Mouse (Mus musculus): ENCODE results near the gene Glg1. TPM values are rescaled to one million over a fixed set of nuclear protein-coding genes. Genes with fewer than 3 reads are reported as not detected.

Glg1 gene
- total RNA-seq, 4 experiments from 2014 or later = 133 to 146 (median 138) TPM

DNA sequence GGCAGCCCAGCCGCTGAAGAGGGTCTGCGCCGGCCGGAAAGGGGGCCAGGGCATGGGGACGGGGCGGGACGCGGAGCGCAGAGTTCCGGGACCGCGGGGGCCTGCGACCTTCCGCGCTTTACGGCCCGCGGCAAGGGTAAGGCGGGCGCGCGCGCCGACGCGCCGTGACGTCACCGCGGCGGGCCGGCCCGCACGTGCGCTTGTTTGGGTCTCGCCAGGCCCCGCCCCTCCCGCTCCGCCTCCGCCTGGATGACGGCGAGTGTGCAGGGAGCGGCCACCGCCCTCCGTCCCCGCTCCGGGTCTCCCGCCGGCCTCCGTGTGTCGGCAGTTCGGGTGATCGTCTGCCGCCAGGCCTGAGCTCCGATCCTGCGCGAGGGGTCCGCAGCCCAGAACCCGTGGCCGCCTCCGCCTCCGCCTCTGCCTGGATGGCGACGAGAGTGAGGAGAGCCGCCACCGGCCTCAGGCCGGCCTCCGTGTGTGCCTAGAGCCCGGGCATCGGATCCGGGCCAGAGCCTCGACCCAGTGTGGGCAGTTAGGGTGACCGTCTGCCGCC is 113.5 kb downstream of the Glg1 start:
- peak; percentile 83 to 84 for DNase-seq (ENCODE audit: low spot score in 2 of 2)

DNA sequence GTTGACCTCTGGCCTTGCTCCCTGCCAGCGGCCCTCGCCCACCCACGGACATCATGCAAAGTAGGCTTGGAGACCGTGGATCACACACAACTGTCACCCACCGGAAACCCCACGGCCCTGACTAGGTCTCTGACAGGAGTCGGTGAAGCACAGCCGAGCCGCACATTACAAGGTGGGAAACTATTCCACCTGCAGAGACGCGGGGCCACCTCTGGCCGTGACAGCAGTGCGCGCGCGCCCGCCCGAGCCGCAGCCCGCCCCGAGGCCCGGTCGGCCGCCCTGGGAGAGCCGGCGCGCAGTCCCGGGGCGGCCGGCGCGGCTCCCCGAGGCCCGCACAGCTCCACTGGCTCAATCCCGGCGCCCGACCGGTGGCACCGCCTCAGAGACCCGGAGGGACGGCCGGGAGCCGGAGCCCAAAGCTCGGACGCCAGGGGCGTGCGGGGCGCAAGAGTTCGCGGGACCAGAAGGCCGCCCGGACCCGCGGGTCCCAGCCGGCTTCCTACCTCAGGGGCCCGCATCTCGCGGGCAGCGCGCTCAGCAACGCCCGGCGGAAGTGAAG is 114.0 kb downstream of the Glg1 start:
- peak in 1 of 2 experiments; percentile 15 for DNase-seq (ENCODE audit: low spot score in 2 of 2)

DNA sequence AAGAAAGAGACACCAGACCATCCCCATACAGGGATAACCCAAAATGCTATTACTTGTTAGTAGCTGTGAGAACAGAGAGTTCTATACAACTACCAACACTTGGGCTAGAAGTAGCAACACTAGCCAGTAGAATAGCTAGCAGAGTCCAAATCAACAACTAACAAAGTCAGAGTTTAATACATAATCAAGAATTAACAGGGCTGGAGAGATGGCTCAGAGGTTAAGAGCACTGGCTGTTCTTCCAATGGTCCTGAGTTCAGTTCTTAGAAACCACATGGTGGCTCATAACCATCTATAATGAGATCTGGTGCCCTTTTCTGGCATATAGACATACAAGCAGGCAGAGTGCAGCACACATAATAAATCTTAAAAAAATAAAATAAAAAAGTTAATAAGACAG is 116.5 kb downstream of the Glg1 start:
- no peak for DNase-seq (ENCODE audit: low spot score in 2 of 2)

DNA sequence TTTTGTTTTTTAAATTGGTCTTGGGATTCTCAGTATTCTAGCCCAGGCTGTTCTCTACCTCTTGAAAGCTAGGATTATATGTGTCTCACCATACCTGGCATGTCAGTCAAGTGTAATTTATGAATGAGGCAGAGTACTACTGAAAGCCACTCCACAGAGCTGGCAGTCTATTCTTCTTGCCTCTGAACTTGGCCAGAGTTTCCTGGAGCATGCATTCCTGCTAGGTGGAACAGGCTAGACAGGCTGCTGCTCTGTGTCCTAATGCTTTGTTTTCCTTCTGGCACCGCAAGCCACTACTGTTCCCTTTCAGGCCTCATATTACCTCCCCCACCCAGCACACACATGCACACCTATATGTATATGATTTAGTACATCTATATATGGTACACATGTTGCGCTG is 128.3 kb downstream of the Glg1 start:
- no peak for DNase-seq (ENCODE audit: low spot score in 2 of 2)

DNA sequence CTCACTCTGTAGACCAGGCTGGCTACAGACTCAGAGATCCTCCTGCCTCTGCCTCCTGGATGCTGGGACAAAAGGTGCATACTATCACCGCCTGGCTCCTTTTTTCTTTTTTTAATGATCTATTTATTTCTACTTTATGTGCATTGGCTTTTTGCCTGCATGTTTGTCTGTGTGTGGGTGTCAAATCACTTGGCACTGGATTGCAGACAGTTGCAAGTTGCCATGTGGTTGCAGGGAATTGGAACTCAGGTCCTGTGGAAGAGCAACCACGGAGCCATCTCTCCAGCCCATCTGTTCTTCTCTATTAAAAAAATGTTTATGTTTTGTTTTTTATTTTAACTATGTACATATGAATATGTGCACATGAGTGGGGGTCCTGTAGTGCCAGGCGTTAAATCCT is 139.5 kb downstream of the Glg1 start:
- DNase-seq (ENCODE audit: low spot score in 2 of 2) = peak; percentile 48 to 55

DNA sequence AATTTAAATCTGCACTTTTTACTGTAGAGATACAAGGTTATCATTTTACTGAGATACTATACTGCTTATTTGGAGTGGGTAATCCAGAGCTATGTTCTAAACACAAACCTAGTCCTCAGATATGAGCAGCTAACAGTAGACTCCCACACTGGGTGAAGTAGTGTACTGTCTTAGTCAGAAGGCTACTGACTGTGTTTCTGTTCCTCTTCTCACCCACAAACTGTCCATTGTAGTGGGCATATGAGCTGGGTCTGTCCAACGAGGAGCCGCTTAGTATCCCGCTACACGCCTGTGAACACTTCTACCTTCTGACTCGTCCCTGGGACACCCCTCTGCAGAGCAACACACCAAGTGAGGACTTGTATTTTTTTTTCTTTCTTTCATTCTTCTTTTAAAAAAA is 144.1 kb downstream of the Glg1 start:
- DNase-seq (ENCODE audit: low spot score in 2 of 2) = no peak

Small RNAs within 50 kb of the gene (microRNA-seq; reads per million reads assigned to microRNA genes)
- gene Gm23193 = 0 reads per million in 2 experiments

Other genes with a start within 250 kb of the Glg1 start
- 10 to 100 TPM; 15.9 to 20.4 (median 16.6) TPM for gene Ddx19b, start 227.5 kb downstream of the Glg1 start, total RNA-seq (2022)
- gene Aars, start 226.1 kb downstream of the Glg1 start, total RNA-seq (2022) = 10 to 100 TPM; 78.6 to 89.6 (median 84.8) TPM
- not detected for gene Exosc6, start 202.9 kb downstream of the Glg1 start, total RNA-seq (2022)
- gene Clec18a, start 166.8 kb downstream of the Glg1 start, total RNA-seq (2022) = 1 to 10 TPM; 1.2 to 2.4 (median 1.5) TPM
- 10 to 100 TPM; 27.6 to 30.4 (median 29.8) TPM for gene Pdpr, start 164.6 kb downstream of the Glg1 start, total RNA-seq (2022)
- 10 to 100 TPM; 21.7 to 24.5 (median 22.6) TPM for gene Rfwd3, start 41.0 kb upstream of the Glg1 start, total RNA-seq (2022)
- 1 to 10 TPM in 1 of 4 experiments, under 1 TPM in 2, not detected in 1; 0.54 to 1.2 (median 0.85) TPM for gene Mlkl, start 79.0 kb upstream of the Glg1 start, total RNA-seq (2022)
- gene Fa2h, start 134.6 kb upstream of the Glg1 start, total RNA-seq (2022) = 10 to 100 TPM; 22.2 to 31.0 (median 25.0) TPM